Mouse (Mus musculus) left cerebral cortex, postnatal 10 days (tissue): ENCODE measurements around the gene Nfat5. TPM values are rescaled to one million over a fixed set of nuclear protein-coding genes. Genes with fewer than 3 reads are reported as not detected.

ENCODE experiments used
- DNase-seq, 2 experiments: peaks; one replicate each; pipeline ENCODE4 v3.0.0; 2021 to 2022; ENCODE audit warnings: low spot score in 2 of 2, mixed read lengths in 1 of 2; ENCODE audit errors: extremely low spot score in 1 of 2
- intact Hi-C: fragments of 180-260 bp; cut with DNase I; formaldehyde crosslinking; loops from one replicate; pipeline ENCODE4 v1.15.1; 2025
- total RNA-seq, 2 experiments: library from RNA; stranded (reverse); gene quantifications; 2 replicates each; pipeline ENCODE4 v1.2.3; 2021

Nfat5 gene
- total RNA-seq, result 10 to 100 TPM; 32.7 to 33.6 TPM

DNA sequence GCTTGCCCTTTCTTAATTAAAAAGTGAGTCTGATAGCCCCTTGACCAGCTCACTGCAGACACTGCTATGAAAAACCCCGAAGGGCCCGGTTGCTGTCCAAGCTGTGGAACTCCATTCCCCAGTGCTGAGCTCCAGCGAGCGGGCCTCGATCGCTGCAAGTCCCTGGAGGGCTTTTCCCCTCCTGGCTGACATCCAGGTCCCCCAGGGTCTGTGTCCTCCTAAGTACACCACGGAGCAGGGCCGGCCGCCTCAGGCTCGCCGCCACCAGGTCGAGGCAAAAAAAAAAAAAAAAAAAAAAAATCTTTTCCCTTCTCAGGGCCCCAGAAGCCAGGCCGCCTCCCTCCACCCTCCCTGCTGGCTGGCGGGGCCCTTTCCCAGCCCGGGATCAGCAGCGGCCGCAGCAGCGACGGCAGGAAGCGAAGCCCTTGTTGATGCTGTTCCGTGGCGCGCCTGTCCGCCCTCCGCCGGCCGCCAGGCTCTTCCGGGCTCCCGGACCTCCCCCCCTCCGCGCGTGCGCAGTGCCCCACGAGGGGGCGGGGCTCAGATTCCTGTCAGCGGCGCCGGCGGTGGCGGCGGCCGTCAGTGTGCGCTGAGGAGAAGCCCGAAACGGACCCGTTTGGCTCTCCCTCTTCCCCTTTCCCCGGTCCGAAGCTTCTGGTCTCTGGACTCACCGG is at the start of gene Nfat5:
Nfat5 (plus strand) TSS at position 543 of the 674 bp plus-strand sequence.
- intact Hi-C loops, result no loop called here

DNA sequence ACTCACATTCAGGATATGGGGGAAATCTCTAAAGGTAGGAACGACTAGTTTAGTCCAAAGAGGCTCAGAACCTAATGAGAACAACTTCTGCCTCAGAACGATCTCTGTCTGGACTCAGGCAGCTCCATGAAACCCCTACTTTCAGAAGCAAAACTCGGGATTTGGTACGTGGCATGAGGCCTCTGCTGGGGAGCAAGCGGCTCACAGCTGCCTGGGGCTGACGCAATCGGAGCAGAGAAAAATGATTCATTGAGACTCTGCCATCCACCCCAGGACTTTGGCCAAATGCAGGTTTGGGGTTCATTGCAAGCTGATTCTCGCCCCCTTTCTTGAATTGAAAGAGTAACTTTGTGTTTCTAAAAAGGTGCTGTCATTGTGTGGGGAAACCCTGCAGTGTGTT is 49.1 kb upstream of the Nfat5 start:
- intact Hi-C loops, result no loop called here
- no peak for DNase-seq

More for the DNA sequence above, at the start of gene Nfat5:
- DNase-seq, result peak; percentile 94 to 95

DNA sequence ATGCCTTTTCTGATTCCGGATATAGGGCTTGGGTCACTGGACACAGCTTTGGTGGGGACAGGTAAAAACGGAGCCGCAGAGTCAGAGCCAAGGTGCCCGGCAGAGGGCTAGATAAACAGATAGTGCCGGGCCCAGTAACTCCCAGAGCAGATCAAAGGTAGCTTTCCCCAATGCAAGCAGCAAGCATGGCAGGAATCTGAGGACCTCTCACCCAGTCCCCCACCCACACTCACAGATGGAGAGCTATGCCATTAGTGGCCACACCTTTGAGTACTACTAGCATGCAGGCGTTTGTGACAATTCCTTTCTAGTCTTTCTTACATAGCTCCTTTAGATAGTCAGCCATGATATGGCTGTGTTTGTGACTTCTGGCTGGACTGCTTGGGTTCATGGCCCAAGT is 44.8 kb upstream of the Nfat5 start:
- intact Hi-C loops, result no loop called here
- DNase-seq, result no peak

DNA sequence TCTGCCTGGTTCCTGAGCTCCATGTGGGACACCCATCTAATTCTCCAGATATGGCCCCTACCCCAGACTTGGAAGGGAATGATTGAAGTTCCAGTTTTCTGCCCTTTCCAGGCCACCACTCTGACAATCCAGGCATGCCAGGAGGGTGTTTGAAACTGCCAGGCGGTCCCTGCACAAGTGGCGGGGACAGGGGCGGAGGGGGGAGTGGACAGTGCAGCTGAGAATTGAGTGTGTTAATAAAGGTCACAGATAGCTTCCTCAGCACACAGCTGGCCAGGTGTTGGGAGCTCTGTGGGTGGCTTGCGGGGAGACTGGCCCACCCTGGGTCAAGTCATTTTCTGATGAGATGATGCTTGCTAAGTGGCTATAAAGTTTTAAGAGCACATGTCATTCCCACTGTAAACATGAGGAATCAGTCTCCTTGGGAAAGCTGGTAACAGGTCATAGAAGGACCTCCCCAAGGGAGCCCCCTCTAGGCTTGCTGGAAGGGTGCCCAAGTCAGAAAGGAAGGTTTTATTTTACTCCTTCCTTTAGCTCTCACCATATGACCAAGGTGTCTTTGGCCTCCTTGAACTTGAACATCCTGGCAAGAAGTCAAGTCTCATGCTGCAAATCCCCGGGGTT is 41.7 kb upstream of the Nfat5 start:
- intact Hi-C loops, result no loop called here
- DNase-seq, result no peak

DNA sequence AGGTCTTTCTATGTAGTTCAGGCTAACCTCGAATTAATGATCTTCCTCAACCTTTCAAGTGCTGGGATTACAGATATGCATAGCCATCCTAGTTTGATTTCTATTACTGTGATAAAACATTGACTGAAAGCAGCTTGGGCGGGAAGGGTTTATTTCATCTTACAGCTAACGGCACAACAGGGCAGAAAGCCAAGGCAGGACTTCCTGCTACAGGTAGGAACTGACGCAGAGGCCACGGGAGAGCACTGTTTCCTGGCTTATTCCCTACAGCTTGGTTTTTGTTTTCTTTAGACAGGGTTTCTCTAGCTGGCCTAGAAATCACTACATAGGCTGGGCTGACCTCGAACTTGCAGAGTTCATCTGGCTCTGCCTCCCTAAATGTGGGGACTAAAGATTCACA is 40.1 kb upstream of the Nfat5 start:
- intact Hi-C loops, result no loop called here
- DNase-seq, result no peak

DNA sequence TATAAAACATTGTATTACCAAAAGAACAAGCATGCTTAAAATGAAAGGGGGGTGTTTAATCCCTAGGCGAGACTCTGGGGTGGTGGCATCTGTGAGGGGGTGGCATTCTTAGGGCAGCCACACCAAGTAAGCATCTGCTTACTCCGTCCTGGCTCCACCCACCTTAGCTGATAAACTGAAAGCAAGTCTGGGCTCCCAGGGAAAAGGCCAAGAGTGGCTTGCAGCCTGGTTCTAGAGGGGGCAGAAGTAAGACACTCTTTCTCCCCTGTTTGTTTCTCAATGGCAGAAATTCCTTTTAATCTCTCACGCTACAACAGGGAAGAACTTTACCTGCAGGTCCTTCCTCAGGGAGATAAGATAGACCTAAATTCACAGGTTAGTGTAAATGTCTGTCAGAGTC is 38.9 kb upstream of the Nfat5 start:
- intact Hi-C loops, result no loop called here
- no peak for DNase-seq

DNA sequence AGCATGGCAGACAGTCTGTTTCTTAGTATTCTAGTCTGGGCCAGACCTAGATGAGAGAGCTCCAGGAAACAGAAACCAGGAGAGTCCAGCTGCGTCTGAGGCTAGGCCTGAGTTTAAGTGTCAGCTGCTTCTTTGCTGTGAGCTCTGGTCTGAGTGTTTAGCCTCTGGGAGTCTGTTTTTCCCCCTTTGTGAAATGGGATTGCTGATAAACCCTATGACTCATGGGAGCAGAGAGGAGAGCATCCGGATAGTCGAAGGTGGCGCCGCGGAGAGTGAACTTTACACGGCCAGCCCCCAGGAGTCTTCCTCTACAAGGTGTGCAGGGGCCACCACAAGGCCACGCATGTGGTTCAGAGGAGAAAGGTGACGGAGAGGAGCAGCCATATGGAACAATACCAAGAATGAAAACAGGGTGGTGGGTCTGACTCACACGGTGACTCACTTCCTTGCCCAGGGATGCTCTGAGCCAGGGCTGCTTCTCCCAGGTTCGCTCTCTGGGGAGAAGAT is 38.3 kb upstream of the Nfat5 start:
- no peak for DNase-seq

DNA sequence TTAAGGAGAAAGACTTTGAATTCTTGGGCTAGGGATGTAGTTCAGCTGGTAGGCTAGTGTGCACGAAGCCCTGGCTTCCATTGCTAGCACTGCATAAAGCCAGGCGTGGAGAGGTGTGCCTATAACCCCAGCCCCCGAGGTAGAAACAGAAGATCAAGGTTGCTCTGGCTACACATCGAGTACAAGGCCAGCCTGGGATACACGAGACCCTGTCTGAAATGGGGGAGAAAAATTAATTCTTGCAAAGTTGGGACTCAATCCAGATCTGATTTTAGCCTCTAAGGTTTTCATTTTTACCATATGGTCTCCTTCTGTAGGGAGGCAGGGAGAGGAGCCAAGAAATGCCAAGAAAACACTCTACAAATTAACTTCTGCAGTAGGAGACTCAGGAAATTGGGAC is 36.0 kb upstream of the Nfat5 start:
- intact Hi-C loops, result no loop called here
- DNase-seq, result peak in 1 of 2 experiments; percentile 43

More for the DNA sequence above, 38.3 kb upstream of the Nfat5 start:
- intact Hi-C loops, result no loop called here

DNA sequence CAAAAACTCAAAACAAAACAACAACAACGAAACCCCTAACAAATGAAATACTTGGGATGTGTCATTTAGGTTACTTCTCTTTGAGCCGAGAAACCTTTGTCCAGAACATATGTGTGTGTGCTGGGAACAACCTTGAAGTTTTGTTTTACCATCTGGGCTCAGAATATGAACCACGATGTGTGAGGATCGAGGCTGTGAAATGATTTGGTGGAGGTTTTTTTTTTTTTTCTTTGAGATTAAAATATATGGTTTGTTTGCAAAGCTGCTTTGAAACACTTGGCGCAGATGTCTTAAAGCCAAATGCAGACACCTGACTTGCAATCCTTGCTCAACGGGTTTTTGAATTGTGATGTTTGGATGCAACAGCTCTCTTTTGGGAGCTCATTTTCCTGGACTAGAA is 33.1 kb upstream of the Nfat5 start:
- no peak for DNase-seq
- intact Hi-C loops, result no loop called here

DNA sequence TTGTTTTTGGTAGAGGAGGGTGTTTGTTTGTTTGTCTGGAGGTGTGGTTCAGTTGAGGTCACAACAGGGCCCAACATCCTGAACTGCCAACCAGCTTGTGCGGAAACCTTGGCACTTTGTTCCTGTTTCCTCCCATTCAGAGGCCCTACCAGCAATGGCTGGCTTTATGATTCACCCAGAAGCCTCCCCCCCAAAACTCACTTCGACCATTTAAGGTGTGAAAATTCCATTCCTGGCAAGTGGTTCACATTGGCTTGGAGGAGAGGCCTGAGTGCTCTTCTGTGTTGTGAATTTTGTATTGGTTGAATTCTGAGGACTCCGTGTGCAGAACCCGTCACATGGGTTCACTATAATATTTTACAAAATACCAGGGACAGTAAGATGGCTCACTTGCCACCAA is 32.1 kb upstream of the Nfat5 start:
- intact Hi-C loops, result no loop called here
- no peak for DNase-seq

DNA sequence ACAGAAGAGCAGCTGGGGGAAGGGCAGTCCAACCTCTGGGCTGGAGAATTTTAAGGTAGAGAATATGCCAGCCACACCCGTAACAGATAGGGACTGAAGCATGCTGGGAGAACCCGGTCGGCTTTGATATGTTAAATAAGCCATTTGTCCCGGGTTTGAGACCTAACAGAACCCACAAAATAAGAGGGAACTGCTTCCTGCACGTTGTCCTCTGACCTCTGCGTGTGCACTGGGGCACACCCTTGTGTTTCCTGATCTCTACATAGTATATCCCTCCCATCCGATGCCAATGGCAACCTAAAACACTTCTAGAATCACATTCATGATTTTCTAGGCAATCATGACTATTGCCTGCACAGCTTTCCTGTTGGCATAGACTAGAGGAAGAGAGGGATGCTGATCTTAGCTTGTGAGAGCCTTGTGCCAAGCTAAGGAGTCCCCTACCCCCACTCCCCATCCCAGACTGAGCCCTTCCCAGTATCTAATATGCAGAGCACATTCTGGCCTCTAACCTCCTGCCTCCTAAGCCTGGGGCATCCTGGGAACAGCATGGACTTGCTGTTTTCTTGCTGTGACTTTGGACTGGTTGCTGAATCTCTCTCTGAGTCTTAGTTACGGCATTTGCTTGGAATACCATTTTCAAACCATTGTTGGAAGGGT is 31.1 kb upstream of the Nfat5 start:
- intact Hi-C loops, result no loop called here
- no peak for DNase-seq

DNA sequence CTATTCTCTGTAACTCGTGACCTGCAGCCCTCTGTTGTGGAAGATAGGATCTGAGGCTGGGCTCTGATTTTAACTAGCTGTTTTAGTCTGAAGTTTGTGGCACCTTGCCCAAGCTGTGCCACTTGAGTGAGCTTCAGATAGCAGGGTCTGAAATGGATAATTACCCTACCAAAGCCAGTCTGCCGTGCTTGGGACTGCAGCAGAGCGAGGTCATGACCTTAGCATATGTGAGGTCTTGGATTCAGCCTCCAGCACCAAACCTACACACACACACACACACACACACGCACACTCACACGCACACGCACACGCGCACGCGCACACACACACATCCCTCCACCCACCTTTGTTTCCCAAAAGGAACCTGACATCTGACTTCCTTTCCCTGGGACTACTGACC is 27.5 kb upstream of the Nfat5 start:
- intact Hi-C loops, result no loop called here
- no peak for DNase-seq

DNA sequence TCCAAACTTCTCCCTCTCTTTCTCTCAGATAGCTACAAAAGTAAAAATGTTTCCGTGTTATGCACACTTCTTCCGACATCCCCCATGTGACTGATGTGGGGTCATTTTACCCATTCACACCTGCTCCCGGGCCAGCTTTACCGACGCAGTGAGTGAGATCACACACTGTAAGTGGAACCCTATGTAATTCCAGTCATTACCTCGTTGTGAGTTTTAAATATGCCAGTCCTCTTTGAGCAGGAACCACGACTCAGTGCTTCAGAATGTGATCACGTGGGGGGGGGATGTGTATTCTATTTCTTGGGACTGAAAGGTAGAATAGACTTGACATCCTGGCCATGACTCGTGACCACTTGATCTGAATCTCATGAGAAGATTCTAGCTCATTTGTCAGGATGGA is 24.8 kb upstream of the Nfat5 start:
- DNase-seq, result no peak
- intact Hi-C loops, result no loop called here

DNA sequence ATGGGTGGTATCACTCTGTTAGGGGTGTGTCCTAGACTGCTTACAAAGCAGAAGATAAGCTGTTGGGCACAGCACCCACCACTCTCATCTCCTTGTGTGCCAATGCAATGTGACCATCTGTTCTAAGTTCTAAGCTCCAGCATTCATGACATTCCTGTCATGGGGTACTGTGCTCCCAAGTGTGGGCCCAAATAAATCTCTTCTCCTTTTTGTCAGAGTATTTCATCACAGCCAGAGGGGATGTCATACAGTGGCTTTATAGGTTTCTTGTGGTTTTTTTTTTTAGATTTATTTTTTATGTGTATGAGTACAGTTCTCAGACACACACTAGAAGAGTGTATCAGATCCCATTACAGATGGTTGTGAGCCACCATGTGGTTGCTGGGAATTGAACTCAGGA is 24.1 kb upstream of the Nfat5 start:
- intact Hi-C loops, result no loop called here
- DNase-seq, result no peak

DNA sequence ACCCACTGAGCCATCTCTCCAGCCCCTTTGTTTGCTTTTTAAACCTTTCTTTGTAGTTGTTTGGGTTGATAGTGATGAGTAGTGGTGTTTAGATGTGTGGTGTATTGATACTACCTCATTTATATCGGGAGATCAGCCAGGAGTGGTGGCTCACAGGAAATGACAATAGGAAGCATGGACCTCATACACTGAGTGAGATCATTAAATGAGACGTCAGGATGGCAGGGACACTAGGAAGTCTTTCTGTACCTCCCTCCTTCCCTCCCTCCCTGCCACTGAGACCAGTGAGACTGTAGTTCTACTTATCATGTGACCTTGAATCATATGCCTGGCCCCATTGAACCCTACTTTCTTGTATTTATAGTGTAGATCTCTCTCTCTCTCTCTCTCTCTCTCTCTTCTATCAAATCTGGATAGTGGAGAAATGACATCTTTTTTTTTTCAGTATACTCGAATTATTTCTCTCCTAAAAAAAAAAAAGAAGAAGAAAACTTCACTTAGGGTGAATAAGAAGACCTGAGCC is 23.6 kb upstream of the Nfat5 start:
- intact Hi-C loops, result no loop called here

DNA sequence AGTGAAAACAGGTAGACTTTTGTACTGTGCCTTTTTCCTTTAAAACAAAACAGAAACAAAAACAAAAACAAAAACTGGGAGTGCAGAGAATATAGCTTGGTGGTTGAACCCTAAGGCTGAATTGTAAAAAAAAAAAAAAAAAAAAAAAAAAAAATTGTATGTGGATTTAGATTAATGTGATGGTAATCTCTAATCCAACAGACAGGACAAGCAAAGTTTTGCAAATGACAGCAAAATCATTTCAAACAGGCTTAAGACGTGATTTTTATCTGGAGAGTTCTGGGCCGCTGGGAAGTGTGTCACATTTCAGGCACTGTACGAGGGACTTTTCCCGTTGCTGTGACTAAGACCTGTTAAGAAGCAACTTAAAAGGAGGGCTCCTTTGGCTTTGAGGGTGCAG is 23.0 kb upstream of the Nfat5 start:
- intact Hi-C loops, result no loop called here
- DNase-seq, result no peak

More for the DNA sequence above, 23.6 kb upstream of the Nfat5 start:
- no peak for DNase-seq

DNA sequence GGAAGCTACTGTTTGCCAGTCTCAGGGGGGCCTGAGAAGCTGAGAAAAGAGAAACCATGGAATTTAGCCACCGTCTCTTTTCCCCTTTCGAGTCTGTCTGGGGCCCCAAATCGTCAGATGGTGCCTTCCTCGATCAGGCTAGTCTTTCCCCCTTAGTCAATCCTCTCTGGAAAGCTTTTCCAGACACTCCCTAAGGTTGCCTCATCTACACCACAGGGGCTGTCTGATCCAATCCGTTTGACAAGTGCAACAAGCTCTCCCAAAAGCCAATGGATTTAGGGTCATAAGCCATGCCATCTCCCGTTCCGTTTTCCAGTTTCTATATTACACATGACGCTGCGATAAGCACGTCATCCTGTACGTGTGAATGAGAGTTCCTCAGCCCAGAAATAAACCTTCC is 22.5 kb upstream of the Nfat5 start:
- intact Hi-C loops, result no loop called here
- no peak for DNase-seq

DNA sequence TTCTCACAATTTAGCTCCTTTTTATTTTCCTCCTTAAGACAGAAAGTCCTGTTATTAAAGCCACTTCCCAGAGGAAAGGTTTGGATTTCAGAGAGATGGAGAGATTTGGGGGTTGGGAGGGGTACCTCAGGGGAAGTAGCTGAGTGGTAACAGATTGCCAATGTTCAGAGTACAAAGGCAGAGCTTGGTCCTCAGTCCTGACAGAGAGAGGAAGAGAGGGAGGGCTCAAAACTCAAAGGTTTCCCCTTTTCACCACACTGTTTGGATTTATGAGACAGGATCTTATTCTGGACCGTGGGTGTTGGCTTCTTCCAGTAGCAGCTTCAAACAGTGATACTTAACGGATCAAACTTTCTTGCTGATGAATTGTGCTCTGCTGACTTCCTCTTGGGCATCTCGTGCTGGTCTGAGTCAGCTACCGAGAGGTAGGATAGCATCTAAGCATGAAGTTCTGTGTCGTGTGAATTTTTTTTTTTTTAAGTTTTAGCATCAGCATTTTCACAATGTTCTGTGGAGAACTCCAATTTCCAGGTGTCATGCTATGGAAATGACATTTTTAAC is 15.9 kb upstream of the Nfat5 start:
- intact Hi-C loops, result no loop called here
- no peak for DNase-seq

DNA sequence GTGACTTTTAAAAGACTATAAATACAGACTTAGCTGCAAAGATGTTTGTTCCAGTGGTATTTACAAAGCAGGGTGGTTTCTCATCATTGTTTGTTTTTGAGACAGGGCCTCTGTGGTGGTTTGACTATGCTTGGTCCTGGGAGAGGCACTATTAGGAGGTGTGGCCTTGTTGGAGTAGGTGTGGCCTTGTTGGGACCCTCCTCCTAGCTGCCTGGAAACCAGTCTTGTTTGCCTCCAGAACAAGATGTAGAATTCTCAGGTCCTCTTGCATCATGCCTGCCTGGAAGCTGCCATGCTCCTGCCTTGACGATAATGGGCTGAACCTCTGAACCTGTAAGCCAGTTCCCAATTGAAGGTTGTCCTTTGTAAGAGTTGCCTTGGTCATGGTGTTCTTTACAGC is 14.7 kb upstream of the Nfat5 start:
- intact Hi-C loops, result no loop called here
- no peak for DNase-seq

DNA sequence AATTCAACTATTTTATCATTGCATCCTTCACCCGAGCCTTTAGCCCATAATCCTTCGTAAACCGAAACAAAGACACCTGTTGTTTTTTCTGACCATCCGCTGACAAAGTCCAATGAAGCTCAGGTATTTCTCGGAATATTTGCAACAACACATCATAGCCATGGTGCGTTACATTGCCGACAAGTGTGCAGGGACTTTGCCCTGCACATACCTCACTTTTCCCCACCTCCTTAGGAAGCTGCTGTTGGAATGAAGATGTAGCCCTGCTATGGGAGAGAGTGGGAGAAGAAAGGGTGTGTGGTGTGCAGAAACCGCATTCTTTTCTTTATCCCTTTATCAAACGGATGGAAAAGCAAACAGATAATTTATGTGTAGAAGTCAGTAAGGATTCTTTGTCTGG is 6.6 kb upstream of the Nfat5 start:
- intact Hi-C loops, result no loop called here

More for the DNA sequence above, 6.6 kb upstream of the Nfat5 start:
- DNase-seq, result no peak
